Mouse (Mus musculus) kidney, embryonic 16.5 days (tissue): ENCODE measurements around the gene Ric3. TPM values are rescaled to one million over a fixed set of nuclear protein-coding genes. Genes with fewer than 3 reads are reported as not detected.

Experiments
- ATAC-seq: fragments of 200-750 bp; cut with Nextera tagmentation; 2 replicates; pipeline ENCODE4 v1.8.0; 2017; ENCODE audit warnings: moderate TSS enrichment; ENCODE audit not compliant: low FRiP score, low TSS enrichment
- H3K27ac ChIP-seq: fragments of 300-500 bp; sonication (generic); 2 replicates; pipeline ENCODE4 v1.5.1; 2014; ENCODE audit warnings: low read length
- H3K27me3 ChIP-seq: fragments of 300-500 bp; sonication (generic); 2 replicates; pipeline ENCODE4 v1.6.1; 2014; ENCODE audit warnings: low read length, control low read depth, mixed read lengths; ENCODE audit not compliant: insufficient read depth
- H3K36me3 ChIP-seq: fragments of 300-500 bp; sonication (generic); 2 replicates; pipeline ENCODE4 v1.6.1; 2014; ENCODE audit warnings: low read length, control low read depth, mixed read lengths; ENCODE audit not compliant: insufficient read depth
- H3K4me1 ChIP-seq: fragments of 300-500 bp; sonication (generic); 2 replicates; pipeline ENCODE4 v1.6.1; 2014; ENCODE audit warnings: low read length, control low read depth, mixed read lengths; ENCODE audit not compliant: insufficient read depth
- H3K4me2 ChIP-seq: fragments of 300-500 bp; sonication (generic); replicated peaks from 2 replicates; pipeline ENCODE4 v1.6.1; 2014; ENCODE audit warnings: low read depth, low read length
- H3K4me3 ChIP-seq: fragments of 300-500 bp; sonication (generic); 2 replicates; pipeline ENCODE4 v1.5.1; 2014; ENCODE audit warnings: mild to moderate bottlenecking, low read length
- H3K9ac ChIP-seq: fragments of 300-500 bp; sonication (generic); replicated peaks from 2 replicates; pipeline ENCODE4 v1.6.1; 2014; ENCODE audit warnings: low read length
- H3K9me3 ChIP-seq: fragments of 300-500 bp; sonication (generic); 2 replicates; pipeline ENCODE4 v1.6.1; 2016; ENCODE audit warnings: low read length, control low read depth
- WGBS: fragments of 180-500 bp; shearing (Covaris S2); extraction: QIAGEN DNeasy Blood & Tissue Kit; methylation state at CpG from one replicate; pipeline ENCODE4 v1.1.7; 2014; 5-methylcytosine and 5-hydroxymethylcytosine counted together
- polyA plus RNA-seq: library from polyadenylated mRNA; unstranded; fragments of >200 nt; fragmentation: Nextera tagmentation; extraction: Ambion mirVana; gene quantifications from 2 replicates; pipeline ENCODE4 v1.2.1, GENCODE M21; 2015

Gene Ric3
- polyA plus RNA-seq, 1 experiment from 2014 or later: 0.79 TPM

GRCm38 (mm10) chr7:109059536-109059935 is 23.6 kb downstream of the Ric3 start:
- Histone ChIP-seq H3K27me3 (no peaks in the 10 kb centered on the region), H3K9me3 (no peaks in the 10 kb centered on the region), H3K36me3 (no peaks in the 10 kb centered on the region), H3K4me1 (no peaks in the 10 kb centered on the region), H3K4me3 (no peak overlapping the region), H3K27ac (no peak overlapping the region), H3K9ac (no peak overlapping the region), H3K4me2 (no peak overlapping the region)
- no peak for ATAC-seq
- 84% methylated on average over 4 of the region's 4 CpGs for WGBS

- Histone ChIP-seq H3K27ac (no peak overlapping the region), H3K9me3 (no peaks in the 10 kb centered on the region), H3K4me1 (no peaks in the 10 kb centered on the region), H3K9ac (no peak overlapping the region), H3K27me3 (no peaks in the 10 kb centered on the region), H3K4me3 (no peak overlapping the region), H3K4me2 (no peak overlapping the region), H3K36me3 (no peaks in the 10 kb centered on the region)
- ATAC-seq: no peak
- 72% methylated on average over 1 of the region's 1 CpGs for WGBS
These were observed 32.3 kb downstream of the Ric3 start for GRCm38 (mm10) chr7:109050831-109051230.

GRCm38 (mm10) chr7:109045876-109046275 is 37.3 kb downstream of the Ric3 start:
- 95% methylated on average over 2 of the region's 2 CpGs for WGBS
- Histone ChIP-seq H3K4me3 (no peak overlapping the region), H3K4me2 (no peak overlapping the region), H3K27ac (no peak overlapping the region), H3K9me3 (no peaks in the 10 kb centered on the region), H3K4me1 (no peaks in the 10 kb centered on the region), H3K36me3 (no peaks in the 10 kb centered on the region), H3K27me3 (no peaks in the 10 kb centered on the region), H3K9ac (no peak overlapping the region)
- no peak for ATAC-seq

- Histone ChIP-seq H3K4me1 (no peaks in the 10 kb centered on the region), H3K9me3 (no peaks in the 10 kb centered on the region), H3K4me3 (no peak overlapping the region), H3K27me3 (no peaks in the 10 kb centered on the region), H3K36me3 (no peaks in the 10 kb centered on the region), H3K9ac (no peak overlapping the region), H3K4me2 (no peak overlapping the region), H3K27ac (no peak overlapping the region)
- 82% methylated on average over 5 of the region's 5 CpGs for WGBS
- ATAC-seq: no peak
These were observed 43.7 kb downstream of the Ric3 start for GRCm38 (mm10) chr7:109039445-109039844.

- WGBS: 50% methylated on average over 1 of the region's 1 CpGs
- H3K27ac ChIP-seq: no peak overlapping the region
- no peak overlapping the region for H3K4me3 ChIP-seq
- H3K4me2 ChIP-seq: no peak overlapping the region
- no peak for ATAC-seq
- H3K27me3 ChIP-seq: no peaks in the 10 kb centered on the region
- no peaks in the 10 kb centered on the region for H3K36me3 ChIP-seq
- H3K9me3 ChIP-seq: no peaks in the 10 kb centered on the region
- no peak overlapping the region for H3K9ac ChIP-seq
- no peaks in the 10 kb centered on the region for H3K4me1 ChIP-seq
These were observed 44.1 kb downstream of the Ric3 start for GRCm38 (mm10) chr7:109038987-109039386.

- no peaks in the 10 kb centered on the region for H3K9me3 ChIP-seq
- no peak overlapping the region for H3K4me2 ChIP-seq
- H3K27ac ChIP-seq: no peak overlapping the region
- 76% methylated on average over 8 of the region's 8 CpGs for WGBS
- H3K4me1 ChIP-seq: no peaks in the 10 kb centered on the region
- no peak overlapping the region for H3K4me3 ChIP-seq
- ATAC-seq: no peak
- no peak overlapping the region for H3K9ac ChIP-seq
- H3K36me3 ChIP-seq: no peaks in the 10 kb centered on the region
- H3K27me3 ChIP-seq: no peaks in the 10 kb centered on the region
These were observed 44.9 kb downstream of the Ric3 start for GRCm38 (mm10) chr7:109038121-109038735.

- no peaks in the 10 kb centered on the region for H3K9me3 ChIP-seq
- ATAC-seq: no peak
- no peaks in the 10 kb centered on the region for H3K4me1 ChIP-seq
- H3K4me3 ChIP-seq: no peak overlapping the region
- WGBS: 63% methylated on average over 2 of the region's 2 CpGs
- H3K27me3 ChIP-seq: no peaks in the 10 kb centered on the region
- no peak overlapping the region for H3K27ac ChIP-seq
- no peaks in the 10 kb centered on the region for H3K36me3 ChIP-seq
- H3K4me2 ChIP-seq: no peak overlapping the region
- H3K9ac ChIP-seq: no peak overlapping the region
These were observed 51.1 kb downstream of the Ric3 start for GRCm38 (mm10) chr7:109032054-109032453.

GRCm38 (mm10) chr7:109031331-109031730 is 51.8 kb downstream of the Ric3 start:
- no peak for ATAC-seq
- no peaks in the 10 kb centered on the region for H3K9me3 ChIP-seq
- H3K4me3 ChIP-seq: no peak overlapping the region
- no peaks in the 10 kb centered on the region for H3K27me3 ChIP-seq
- no peak overlapping the region for H3K27ac ChIP-seq
- no peak overlapping the region for H3K9ac ChIP-seq
- H3K4me1 ChIP-seq: no peaks in the 10 kb centered on the region
- whole genome bisulfite sequencing: 88% methylated on average over 3 of the region's 3 CpGs
- no peaks in the 10 kb centered on the region for H3K36me3 ChIP-seq
- H3K4me2 ChIP-seq: no peak overlapping the region

GRCm38 (mm10) chr7:109029961-109030465 is 53.1 kb downstream of the Ric3 start:
- ATAC-seq: no peak
- Histone ChIP-seq H3K27me3 (no peaks in the 10 kb centered on the region), H3K4me1 (no peaks in the 10 kb centered on the region), H3K9me3 (no peaks in the 10 kb centered on the region), H3K4me3 (no peak overlapping the region), H3K9ac (no peak overlapping the region), H3K27ac (no peak overlapping the region), H3K4me2 (no peak overlapping the region), H3K36me3 (no peaks in the 10 kb centered on the region)
- 88% methylated on average over 6 of the region's 6 CpGs for WGBS

- Histone ChIP-seq H3K9ac (no peak overlapping the region), H3K4me1 (no peaks in the 10 kb centered on the region), H3K9me3 (no peaks in the 10 kb centered on the region), H3K27me3 (no peaks in the 10 kb centered on the region), H3K4me3 (no peak overlapping the region), H3K4me2 (no peak overlapping the region), H3K27ac (no peak overlapping the region), H3K36me3 (no peaks in the 10 kb centered on the region)
- peak; percentile 31; the same call in 1 of the 2 replicates for ATAC-seq
- 25% methylated on average over 6 of the region's 6 CpGs for WGBS
These were observed 54.9 kb downstream of the Ric3 start for GRCm38 (mm10) chr7:109028204-109028603.
